Mouse (Mus musculus): ENCODE results near the gene Pde4dip. TPM values are rescaled to one million over a fixed set of nuclear protein-coding genes. Genes with fewer than 3 reads are reported as not detected.

Gene Pde4dip
- total RNA-seq, 2 experiments from 2014 or later, result 223 to 235 TPM

DNA sequence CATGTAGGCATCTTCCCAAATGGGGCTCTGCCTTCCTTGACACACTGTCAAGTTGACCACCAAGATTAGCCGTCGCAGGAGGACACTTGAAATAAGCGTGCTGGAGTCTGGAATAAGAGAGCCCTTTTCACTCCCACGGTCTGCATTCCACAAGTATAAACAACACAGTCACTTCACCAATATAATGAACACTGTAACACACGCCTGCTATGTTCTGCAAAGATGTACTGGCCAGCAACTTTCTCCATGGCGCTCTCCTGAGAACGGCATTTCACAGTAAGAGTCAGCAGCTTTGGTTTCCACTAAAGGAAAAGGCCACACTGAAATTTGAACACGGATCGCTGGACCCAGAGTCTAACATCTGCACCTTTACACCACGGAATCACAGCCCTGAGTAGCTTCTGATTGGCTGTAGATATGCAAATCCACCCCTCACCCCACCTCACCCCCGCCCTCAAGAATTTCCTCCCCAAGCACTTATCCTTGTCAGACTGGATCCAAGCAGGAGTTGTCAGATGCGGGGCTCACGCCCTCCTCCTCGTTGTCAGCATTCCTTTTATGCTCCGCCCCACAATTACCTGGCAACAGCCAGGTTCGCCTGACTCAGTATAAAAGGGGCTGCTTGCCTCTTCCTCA, 204.8 kb downstream of the Pde4dip start:
- DNase-seq, result no peak

DNA sequence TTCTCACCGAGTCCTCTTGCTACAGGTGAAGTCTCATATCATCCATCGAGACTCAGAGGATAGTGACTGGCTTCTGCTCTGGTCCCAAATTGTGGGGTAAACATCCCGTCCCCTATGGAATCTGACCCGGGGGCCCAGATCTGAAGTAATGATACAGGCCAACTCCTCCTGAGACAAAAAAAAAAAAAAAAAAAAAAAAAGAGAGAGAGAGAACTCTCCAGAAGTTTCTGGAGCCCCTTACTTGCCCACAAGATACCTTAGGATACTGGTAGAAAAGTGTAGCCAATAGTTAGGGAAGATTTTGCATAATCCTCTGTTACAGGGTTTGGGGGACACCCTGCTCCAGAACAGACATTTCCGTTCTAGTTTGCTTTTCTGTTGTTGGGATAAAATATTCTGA, 205.9 kb downstream of the Pde4dip start:
- DNase-seq, result no peak

DNA sequence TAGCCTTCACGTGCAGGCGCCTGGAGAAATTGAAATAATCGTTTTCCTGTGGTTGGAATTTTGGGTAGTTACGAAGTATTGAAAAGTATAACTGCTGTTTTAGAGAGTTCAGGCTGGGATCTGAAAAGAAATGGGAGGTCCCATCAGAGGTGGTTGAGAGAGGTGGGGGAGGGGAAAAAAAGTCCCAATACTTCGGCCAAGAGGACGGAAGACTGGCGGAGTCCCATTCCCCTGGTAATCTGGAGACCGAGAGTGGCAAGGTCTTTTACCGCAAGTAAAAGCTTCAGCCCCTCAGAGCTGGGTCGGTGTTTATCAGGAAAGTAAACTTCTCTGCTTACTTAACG, 206.4 kb downstream of the Pde4dip start:
- no peak for DNase-seq

- DNase-seq, result peak; percentile 57 to 68
Measured at GRCm38 (mm10) chr3:97681321-97682158, 207.0 kb downstream of the Pde4dip start.

DNA sequence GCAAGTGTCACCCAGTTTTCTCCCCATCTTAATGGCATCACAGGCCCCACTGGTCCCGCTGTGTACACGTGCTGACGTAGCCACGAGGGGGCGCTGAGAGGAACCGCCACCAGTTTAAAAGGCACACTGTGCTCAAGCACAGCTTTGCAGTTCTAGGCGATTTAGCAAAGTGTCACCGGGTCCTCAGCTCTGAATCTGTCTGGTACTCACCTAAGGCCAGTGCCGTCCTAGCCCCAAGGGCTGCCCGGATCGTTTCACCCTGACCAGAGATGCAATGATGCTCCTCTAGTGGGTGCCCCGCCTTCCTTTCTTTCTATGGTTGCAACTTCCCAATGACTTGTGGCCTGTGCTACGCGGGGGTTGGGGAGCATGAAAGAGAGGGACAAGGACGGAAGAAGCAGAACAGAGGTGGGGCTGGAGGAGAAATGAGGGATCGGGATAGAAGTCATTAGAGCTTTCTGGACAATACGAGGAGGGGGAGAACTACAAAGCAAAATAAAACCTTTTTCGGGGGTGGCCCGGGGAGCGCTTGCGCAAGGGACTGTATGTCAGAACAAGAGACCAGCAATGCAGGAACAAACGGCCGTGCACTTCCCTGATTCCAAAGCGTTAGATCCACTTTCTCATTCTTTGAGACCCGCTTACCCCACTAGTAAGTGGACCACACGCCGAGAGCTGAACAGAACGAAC, 207.7 kb downstream of the Pde4dip start:
- peak; percentile 75 to 78 for DNase-seq

DNA sequence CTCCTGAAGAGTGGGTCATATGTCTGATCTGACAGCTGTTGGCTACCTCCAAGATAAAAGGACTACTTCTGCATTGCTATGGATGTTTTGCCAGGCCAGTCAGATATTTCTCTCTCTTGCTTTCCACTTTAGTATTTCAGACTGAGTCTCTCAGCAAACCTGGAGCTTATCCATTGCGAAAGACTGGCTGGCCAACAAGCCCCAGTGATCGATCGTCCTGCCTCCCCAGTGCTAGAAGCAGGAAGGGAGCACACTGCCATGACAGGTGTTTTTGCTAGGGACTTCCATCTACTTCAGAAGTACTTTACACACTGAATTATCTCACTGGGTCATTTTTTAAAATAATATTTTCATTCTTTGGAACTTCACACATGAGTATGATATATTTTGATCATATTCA, 210.1 kb downstream of the Pde4dip start:
- DNase-seq, result no peak

DNA sequence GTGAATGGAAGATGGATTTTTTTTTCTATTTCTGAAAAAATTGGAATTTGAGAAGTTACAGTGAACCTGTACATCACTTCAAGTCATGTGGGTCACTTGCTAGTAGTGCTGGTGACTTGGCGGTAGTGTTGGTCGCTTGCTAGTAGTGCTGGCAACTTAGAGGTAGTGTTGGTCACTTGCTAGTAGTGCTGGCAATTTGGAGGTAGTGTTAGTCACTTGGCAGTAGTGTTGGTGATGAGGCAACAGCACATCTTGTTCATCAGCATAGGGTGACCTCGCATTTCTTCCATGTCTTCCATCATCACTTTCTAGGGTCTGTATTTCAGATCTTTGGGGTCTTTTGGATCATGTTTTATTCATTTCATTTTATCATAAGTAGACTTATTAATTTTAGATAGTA, 212.4 kb downstream of the Pde4dip start:
- no peak for DNase-seq

DNA sequence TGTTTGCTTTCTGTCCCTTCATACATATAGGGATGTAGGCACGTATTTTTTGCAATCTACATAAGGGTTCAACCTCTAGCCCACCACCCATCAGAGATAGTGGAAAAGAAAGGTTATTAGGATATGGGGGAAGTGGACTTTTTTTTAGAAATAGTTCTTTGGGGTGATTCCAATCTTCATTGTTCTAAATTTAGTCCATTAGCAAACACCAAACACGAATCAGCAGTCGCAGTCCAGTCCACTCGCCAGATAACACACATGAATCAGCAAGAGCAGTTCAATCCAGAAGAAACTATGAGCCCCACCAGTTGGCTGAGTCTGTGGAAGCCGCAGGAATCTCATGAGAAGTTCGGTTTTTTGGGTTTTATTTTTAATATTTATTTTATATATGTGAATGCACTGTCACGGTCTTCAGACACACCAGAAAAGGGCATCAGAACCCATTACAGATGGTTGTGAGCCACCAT, 213.8 kb downstream of the Pde4dip start, which contains the start of gene Gm17651:
Gm17651 (minus strand) TSS at position 51 of the 467 bp plus-strand sequence.
- DNase-seq, result no peak

- no peak for DNase-seq
Measured at GRCm38 (mm10) chr3:97667093-97667675, 221.3 kb downstream of the Pde4dip start.

DNA sequence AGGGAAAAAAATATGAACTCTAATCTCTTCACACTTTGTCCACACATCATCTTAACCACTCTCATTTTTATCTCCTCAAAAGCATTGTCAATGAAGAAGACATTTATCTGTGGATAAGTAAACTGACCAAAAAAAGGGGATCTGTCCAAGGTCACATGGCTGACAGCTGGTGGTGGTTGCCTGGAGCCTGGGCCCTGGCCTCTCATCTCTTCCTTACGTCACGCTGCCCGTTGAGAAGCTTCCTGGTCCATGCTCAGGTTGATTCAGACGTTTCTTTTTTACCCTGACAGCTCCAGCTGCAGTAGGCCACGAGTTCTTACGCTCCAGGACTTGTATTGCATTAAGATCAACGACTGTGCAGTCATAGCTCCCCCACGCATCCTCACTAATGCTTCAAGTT, 222.4 kb downstream of the Pde4dip start:
- no peak for DNase-seq

- DNase-seq, result no peak
Measured at GRCm38 (mm10) chr3:97665525-97665924, 223.0 kb downstream of the Pde4dip start.

- DNase-seq, result no peak
Measured at GRCm38 (mm10) chr3:97661206-97661605, 227.3 kb downstream of the Pde4dip start.

- no peak for DNase-seq
Measured at GRCm38 (mm10) chr3:97659746-97660145, 228.8 kb downstream of the Pde4dip start.

DNA sequence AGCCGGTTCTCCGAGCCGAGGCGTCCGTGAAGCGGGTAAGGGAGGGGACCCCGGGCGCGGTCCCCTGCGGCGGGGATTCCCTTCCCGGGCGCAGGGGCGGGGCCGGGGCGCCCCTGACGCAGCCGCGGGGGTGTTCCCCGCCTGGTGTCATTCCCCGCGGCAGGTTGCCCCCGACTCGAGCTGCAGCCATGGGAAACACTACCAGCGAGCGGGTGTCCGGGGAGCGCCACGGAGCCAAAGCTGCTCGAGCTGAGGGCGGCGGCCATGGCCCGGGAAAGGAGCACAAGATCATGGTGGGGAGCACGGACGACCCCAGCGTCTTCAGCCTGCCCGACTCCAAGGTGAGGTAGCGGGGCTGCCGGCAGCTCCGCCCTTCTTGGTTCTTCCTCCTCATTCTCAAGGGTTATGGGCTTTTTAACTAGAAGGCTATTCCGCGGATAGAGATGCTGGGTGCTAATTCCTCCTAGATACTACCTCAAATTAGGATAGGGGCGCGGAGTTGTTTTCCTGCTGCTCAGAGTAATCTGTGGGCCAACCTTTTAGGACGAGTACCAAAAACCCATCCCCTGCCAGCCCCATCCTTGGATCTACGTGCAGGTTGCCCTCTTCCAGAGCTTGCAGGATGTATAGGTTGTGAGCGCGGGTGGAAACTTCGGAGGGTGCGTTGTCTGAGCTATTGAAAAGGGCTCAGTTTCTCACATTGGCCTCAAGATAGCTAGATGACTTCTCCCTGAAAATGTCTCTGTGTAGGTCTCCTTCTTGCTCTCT, 229.9 kb downstream of the Pde4dip start:
- DNase-seq, result no peak

DNA sequence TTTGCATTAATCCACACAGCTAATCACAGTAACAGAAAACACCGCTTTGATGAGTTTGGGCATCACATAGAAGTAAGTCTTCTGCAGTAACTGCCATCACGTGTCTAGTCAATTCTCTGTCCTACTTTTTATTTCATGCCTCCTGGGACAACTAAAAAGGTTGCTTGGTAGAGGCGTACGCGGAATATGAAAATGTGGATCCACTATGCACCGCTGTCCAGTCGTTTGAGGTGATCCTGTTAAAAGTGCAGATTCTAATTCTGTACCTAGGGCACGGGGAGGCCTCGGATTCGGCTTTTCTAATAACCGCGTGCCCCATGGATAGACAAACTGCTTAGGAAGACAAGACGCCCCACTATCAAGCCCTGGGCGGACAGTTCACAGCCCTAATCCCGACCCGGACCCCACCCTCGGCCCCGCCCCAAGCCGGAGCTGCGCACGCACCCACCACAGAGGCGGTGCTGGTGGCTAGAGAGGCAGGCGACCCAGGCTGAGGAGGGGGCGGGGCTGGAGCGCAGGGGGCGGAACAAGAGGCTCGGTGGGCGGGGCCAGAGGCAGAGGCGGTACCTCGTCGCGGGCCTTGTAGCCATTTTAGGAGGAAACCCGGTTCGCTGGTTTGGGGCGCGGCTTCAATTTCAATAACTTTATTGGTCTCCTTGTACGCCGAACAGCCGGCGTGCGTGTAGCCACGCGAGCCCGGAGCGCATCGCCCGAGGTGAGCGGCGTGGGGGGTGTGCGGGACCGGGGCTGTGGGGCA, 230.7 kb downstream of the Pde4dip start, which contains the start of gene Prkab2:
Prkab2 (plus strand) TSS at position 539 of the 757 bp plus-strand sequence.
- DNase-seq, result peak; percentile 98

GRCm38 (mm10) chr3:97654901-97655300, 233.6 kb downstream of the Pde4dip start:
- DNase-seq, result no peak

DNA sequence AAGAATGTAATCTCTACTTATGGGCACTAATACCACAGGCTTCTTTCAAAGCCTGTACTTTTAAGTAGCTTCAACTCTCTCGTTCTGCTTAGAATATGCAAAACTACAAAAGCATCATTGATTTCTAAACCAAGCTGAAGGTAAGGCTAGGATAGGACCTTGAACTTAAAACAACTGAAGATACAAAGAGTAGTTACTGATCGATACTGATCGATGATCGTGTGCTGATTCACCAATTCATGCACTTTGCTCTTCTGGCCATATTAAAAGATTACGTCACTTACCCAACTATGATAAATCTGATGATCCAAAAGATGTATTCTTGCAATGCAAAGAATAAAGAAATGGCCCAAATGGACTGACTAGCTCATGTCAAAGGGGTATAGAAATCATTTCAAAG, 234.7 kb downstream of the Pde4dip start:
- DNase-seq, result no peak

GRCm38 (mm10) chr3:97651604-97652003, 236.9 kb downstream of the Pde4dip start:
- no peak for DNase-seq

DNA sequence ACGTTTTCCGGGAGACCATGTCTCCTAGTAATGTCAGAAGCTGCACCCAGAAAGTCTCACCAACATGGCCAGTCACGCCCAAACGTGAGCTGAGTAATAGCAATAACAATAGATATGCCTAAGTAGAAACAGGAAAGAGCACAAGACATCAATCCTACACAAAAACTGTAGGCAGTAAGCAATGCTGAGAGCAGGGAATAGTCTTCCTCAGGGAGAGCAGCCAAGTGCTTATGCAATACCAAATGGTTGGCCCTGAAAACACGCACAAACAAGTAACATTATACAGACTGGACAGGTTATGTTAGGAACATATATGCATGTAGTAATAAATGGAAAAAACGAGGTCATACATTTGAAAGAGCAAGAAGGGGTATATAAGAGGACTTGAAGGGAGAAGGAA, 239.0 kb downstream of the Pde4dip start:
- no peak for DNase-seq

DNA sequence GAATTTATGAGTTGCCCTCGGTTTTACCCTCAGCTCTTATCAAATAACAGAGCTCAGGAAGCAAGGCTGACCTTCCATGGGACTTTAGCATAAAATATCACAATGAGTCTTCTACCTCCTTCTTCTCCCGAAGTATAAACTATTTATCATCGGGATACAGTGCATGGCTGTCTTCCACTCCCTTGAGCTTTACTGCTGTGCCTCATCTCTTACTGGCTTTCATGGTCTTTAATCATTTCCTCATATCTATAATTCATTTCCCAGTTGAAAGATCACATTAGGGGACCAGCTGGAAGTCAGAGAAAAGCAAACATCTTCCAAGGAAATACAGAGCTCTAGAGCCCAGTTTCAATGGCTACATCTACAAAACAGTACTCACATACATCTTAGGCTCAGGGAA, 239.5 kb downstream of the Pde4dip start:
- no peak for DNase-seq

DNA sequence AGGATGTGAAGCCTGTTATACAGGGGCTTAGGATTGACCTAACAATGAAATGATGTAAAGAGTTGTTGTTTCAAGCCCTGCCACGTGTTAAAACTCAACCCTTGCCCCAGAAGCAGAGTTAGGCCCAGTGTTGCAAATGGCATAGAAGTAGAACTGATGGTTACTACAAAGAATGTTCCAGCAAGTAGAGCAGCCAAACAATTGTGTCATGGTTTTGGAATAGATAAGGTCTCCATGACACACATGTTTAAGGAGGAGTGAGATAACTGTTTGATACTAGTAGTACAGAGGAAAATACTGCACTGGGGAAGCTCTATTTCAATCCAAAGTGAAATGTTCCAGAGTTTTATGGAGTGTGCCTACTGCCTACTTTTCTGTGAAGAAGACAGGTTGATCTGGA, 240.0 kb downstream of the Pde4dip start:
- DNase-seq, result no peak

Measured in layer of hippocampus, postnatal 36 days (tissue).